Mouse (Mus musculus) cortical plate, adult 2 months (tissue): ENCODE measurements around the gene Tmem198b.

Experiments used
- CTCF ChIP-seq: fragments of 200-500 bp; IDR thresholded peaks from 2 replicates; pipeline ENCODE4 v1.5.1; 2011; ENCODE audit warnings: mild to moderate bottlenecking, control low read depth, low read length; ENCODE audit not compliant: insufficient read depth; ENCODE audit errors: extremely low read depth
- POLR2A ChIP-seq: fragments of 200-500 bp; IDR thresholded peaks from 2 replicates; pipeline ENCODE4 v1.6.1; 2011; ENCODE audit warnings: mild to moderate bottlenecking, low read length, control low read depth; ENCODE audit not compliant: insufficient read depth; ENCODE audit errors: extremely low read depth

- TF ChIP-seq CTCF (no peak), POLR2A (peak; percentile 73; the same call in 1 of the 2 replicates)
These were observed 17.3 kb upstream of the Tmem198b start, which contains the start of gene Ormdl2 for GRCm38 (mm10) chr10:128821358-128822056.
